Mouse (Mus musculus) hindbrain, embryonic 16.5 days (tissue): ENCODE results near the gene Ythdf2. TPM values are rescaled to one million over a fixed set of nuclear protein-coding genes. Genes with fewer than 3 reads are reported as not detected.
A peak's percentile ranks its signal among the peaks of the same experiment; 100 is the strongest.

Experiments
- ATAC-seq: fragments of 200-750 bp; cut with Nextera tagmentation; 2 replicates; pipeline ENCODE4 v1.8.0; 2017; ENCODE audit warnings: moderate TSS enrichment, moderate library complexity
- H3K27ac ChIP-seq: fragments of 300-500 bp; sonication (generic); 2 replicates; pipeline ENCODE4 v1.5.1; 2014; ENCODE audit warnings: low read depth, mild to moderate bottlenecking, control low read depth, low read length, moderate library complexity
- H3K27me3 ChIP-seq: fragments of 300-500 bp; sonication (generic); replicated peaks from 2 replicates; pipeline ENCODE4 v1.6.1; 2014; ENCODE audit warnings: low read length; ENCODE audit not compliant: control insufficient read depth, insufficient read depth
- H3K36me3 ChIP-seq: fragments of 300-500 bp; sonication (generic); 2 replicates; pipeline ENCODE4 v1.6.1; 2014; ENCODE audit warnings: mild to moderate bottlenecking, low read length, moderate library complexity, mixed read lengths; ENCODE audit not compliant: control insufficient read depth, insufficient read depth
- H3K4me1 ChIP-seq: fragments of 300-500 bp; sonication (generic); 2 replicates; pipeline ENCODE4 v1.6.1; 2014; ENCODE audit warnings: low read depth, low read length; ENCODE audit not compliant: control insufficient read depth, insufficient read depth
- H3K4me2 ChIP-seq: fragments of 300-500 bp; sonication (generic); 2 replicates; pipeline ENCODE4 v1.6.1; 2014; ENCODE audit warnings: mild to moderate bottlenecking, low read length, control low read depth, moderate library complexity
- H3K4me3 ChIP-seq: fragments of 300-500 bp; sonication (generic); 2 replicates; pipeline ENCODE4 v1.5.1; 2014; ENCODE audit warnings: mild to moderate bottlenecking, low read length, control low read depth, moderate library complexity
- H3K9ac ChIP-seq: fragments of 300-500 bp; sonication (generic); 2 replicates; pipeline ENCODE4 v1.6.1; 2014; ENCODE audit warnings: low read depth, mild to moderate bottlenecking, control low read depth, low read length, moderate library complexity
- H3K9me3 ChIP-seq: fragments of 300-500 bp; sonication (generic); 2 replicates; pipeline ENCODE4 v1.6.1; 2014; ENCODE audit warnings: mild to moderate bottlenecking, low read length, moderate library complexity; ENCODE audit not compliant: control insufficient read depth
- WGBS: fragments of 180-500 bp; shearing (Covaris S2); extraction: QIAGEN DNeasy Blood & Tissue Kit; methylation state at CpG from one replicate; pipeline ENCODE4 v1.1.7; 2014; 5-methylcytosine and 5-hydroxymethylcytosine counted together
- polyA plus RNA-seq: library from polyadenylated mRNA; unstranded; fragments of >200 nt; fragmentation: Nextera tagmentation; extraction: Ambion mirVana; gene quantifications from 2 replicates; pipeline ENCODE4 v1.2.1, GENCODE M21; 2015

The Ythdf2 gene
- polyA plus RNA-seq, 1 experiment from 2014 or later, result 92.7 TPM

DNA sequence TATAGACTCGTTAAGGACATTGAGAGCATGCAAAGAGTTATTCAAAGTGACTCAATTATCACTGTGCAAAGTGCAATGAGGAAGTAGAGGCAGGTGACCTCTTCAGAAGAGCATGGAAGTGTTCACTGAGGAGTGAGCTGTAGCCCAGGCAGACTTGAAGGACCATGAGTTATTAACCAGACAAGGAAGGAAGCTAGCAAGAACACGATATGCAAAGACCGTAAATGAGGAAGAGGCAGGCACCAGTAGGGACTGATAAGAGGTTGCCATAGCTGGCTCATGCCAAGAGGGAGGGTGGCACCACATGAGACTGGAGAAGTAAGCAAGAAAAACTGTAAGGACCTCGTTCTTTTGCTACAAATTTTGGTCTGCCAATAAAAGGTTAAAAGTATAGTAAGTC lies 2.7 kb upstream of the Ythdf2 start:
- H3K27me3 ChIP-seq, result no peaks in the 10 kb centered on the region
- H3K4me2 ChIP-seq, result no peak overlapping the region
- H3K9me3 ChIP-seq, result no peaks in the 10 kb centered on the region
- no peak overlapping the region for H3K27ac ChIP-seq
- no peak overlapping the region for H3K9ac ChIP-seq
- peaks cover 10% of the 10 kb centered on the region for H3K4me1 ChIP-seq
- ATAC-seq, result no peak
- WGBS, result 82% methylated on average over 4 of the region's 4 CpGs
- no peak overlapping the region for H3K4me3 ChIP-seq
- H3K36me3 ChIP-seq, result no peaks in the 10 kb centered on the region

DNA sequence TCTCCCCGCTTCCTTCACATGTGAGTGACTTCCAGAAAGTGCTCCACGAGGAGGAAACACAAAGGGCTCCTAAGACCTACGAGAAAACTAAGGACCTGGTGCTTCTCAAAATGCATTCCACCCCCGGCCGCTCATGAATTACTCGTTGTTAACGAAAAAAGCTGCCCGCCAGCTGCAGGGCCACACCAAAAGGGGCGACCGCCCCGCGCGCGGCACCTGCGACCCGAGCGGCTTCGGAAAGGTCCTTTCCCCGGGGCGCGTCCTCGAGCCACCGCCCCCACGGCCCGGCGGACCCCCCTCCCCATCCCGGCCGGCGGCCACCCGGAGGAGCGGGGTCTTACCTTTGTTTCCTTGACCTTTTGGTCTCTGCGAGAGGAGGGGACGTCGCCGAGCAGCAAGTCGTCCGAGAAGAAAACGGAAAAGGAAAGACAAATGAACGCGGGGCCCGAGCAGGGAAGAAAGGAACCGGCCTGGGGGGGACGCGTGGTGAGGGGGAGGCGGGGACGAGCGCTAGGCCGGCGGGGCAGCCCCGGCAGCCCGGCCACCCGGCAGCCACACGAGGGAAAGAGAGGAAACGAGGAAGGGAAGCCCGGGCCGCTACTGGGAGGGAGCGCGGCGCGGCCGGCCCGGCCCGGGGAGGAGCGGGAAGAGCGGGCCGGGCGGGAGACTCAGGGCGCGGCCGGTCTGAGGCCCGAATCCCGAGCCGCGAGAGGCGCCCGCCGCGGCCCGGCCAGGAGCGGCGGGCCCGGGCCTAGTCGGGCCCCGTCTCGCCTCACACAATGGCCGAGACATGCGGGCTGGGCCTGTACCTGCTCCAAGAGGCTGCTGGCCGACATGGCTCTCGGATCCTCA lies 786 bp downstream of the Ythdf2 start:
- Histone ChIP-seq H3K27me3 (no peaks in the 10 kb centered on the region), H3K27ac (peak overlapping the region; percentile 94), H3K4me3 (peak overlapping the region; percentile 72), H3K4me1 (peaks cover 18% of the 10 kb centered on the region), H3K9ac (peak overlapping the region; percentile 99), H3K9me3 (no peaks in the 10 kb centered on the region), H3K36me3 (peaks cover 5% of the 10 kb centered on the region; the same call in 1 of the 2 replicates), H3K4me2 (peak overlapping the region; percentile 85)
- peak; percentile 88 for ATAC-seq
- WGBS, result under 1% methylated on average over 62 of the region's 89 CpGs

DNA sequence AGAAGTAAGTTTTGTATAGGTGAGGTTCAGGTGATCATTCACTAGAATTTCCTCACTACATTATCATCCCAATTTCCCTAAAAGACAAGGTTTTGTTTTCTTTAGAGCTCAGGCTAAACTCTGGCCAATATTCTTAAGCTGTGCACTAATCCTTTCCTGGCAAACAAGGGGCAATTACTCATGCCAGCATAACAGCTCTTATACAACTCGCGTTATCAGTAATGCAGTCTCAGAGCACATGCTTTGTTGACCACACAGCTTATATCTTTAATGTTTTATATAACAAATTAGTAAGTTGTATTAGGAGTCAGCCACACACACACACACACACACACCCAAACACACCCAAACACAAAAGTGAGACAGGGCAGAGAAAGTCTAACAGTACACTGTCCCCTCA lies 1.8 kb downstream of the Ythdf2 start:
- Histone ChIP-seq H3K27me3 (no peaks in the 10 kb centered on the region), H3K4me3 (peak overlapping the region; percentile 72), H3K4me1 (peaks cover 18% of the 10 kb centered on the region), H3K4me2 (peak overlapping the region; percentile 85), H3K27ac (no peak overlapping the region), H3K9ac (peak overlapping the region; percentile 99), H3K36me3 (peaks cover 5% of the 10 kb centered on the region; the same call in 1 of the 2 replicates), H3K9me3 (no peaks in the 10 kb centered on the region)
- 41% methylated on average over 2 of the region's 2 CpGs for WGBS
- no peak for ATAC-seq

DNA sequence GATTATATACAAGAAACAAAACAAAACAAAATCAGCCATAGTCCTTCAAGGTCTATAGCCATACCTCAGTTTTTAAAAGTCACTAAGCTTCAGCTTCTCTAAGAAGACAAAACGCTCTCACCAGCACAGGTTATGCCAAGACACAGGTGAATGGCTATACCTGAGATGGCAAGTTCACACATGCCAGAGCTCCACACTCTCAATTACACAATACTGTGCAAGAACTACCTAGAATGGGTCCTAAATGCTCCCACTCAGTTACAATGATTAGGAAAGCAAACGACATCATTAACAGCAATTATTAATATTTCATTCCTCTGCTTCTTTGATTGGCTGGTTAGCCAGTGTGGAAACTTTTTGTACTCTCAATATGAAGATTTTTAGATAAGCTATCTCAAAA lies 2.8 kb downstream of the Ythdf2 start:
- no peak overlapping the region for H3K9ac ChIP-seq
- no peak for ATAC-seq
- no peak overlapping the region for H3K4me3 ChIP-seq
- WGBS, result 97% methylated on average over 2 of the region's 2 CpGs
- peaks cover 5% of the 10 kb centered on the region; the same call in 1 of the 2 replicates for H3K36me3 ChIP-seq
- no peaks in the 10 kb centered on the region for H3K9me3 ChIP-seq
- no peaks in the 10 kb centered on the region for H3K27me3 ChIP-seq
- H3K4me2 ChIP-seq, result no peak overlapping the region
- peaks cover 18% of the 10 kb centered on the region for H3K4me1 ChIP-seq
- H3K27ac ChIP-seq, result no peak overlapping the region

DNA sequence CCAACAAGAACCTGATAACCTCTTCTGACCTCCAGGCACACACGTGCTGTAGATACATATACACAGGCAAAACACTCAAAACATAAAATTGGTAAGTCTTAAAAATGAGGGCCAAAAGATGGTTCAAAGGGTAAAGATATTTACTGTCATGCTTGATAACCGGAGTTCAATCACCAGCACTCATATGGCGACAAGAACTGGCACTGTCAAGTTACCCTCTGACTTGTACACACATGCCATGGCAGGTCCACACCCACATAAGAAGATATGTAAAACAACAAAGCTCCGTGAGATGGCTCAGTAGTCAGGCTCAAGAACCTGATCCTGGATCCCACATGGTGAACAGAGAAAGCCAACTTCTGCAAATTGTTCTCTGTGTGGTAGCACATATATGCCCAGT lies 4.8 kb downstream of the Ythdf2 start:
- ATAC-seq, result no peak
- H3K4me2 ChIP-seq, result no peak overlapping the region
- no peak overlapping the region for H3K4me3 ChIP-seq
- peaks cover 21% of the 10 kb centered on the region for H3K4me1 ChIP-seq
- H3K36me3 ChIP-seq, result peaks cover 13% of the 10 kb centered on the region; the same call in 1 of the 2 replicates
- no peak overlapping the region for H3K9ac ChIP-seq
- WGBS, result 94% methylated on average over 4 of the region's 4 CpGs
- H3K9me3 ChIP-seq, result no peaks in the 10 kb centered on the region
- no peaks in the 10 kb centered on the region for H3K27me3 ChIP-seq
- H3K27ac ChIP-seq, result no peak overlapping the region

DNA sequence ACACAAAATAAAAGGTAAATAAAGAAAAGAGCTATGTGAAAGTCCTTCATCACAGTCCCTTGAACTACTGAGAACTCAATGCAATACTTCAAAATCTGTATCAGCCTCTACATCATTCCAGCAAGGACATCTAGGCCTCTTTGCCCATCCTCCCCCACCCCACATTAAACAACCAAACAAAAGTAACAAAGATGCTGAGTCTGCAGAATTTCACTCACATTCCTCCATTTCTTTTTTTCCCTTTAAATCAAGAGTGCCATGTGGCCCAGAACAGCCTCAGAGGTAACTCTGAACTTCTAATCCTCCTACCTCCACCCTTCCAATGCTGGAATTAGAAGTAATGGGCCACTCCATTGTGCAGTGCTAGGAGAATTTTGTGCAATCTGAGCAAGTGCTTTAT lies 13.3 kb downstream of the Ythdf2 start:
- no peak for ATAC-seq
- Histone ChIP-seq H3K4me2 (no peak overlapping the region), H3K27ac (no peak overlapping the region), H3K9me3 (no peaks in the 10 kb centered on the region), H3K36me3 (peaks cover 4% of the 10 kb centered on the region; the same call in 1 of the 2 replicates), H3K27me3 (no peaks in the 10 kb centered on the region), H3K9ac (no peak overlapping the region), H3K4me1 (peaks cover 17% of the 10 kb centered on the region), H3K4me3 (no peak overlapping the region)

DNA sequence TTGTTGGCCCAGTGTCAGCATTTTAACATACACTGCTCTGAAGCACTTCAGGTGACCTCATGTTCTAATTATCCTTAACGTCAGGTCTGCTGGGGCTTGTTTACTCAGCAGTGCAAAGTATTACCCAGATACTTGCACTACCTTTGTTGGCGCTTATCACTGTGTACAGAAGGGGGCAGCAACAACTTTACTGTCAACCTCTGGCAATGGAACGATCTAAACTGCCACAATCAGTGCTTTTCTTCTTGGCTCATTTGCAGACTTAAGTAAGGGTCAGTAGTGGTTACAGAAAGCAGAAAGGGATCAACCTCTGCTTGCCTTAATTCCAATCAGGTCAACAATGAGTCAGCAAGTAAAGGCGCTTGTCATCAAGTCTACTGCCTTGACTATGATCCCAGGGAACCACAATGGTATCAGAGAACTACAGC lies 13.8 kb downstream of the Ythdf2 start:
- Histone ChIP-seq H3K27me3 (no peaks in the 10 kb centered on the region), H3K4me1 (peaks cover 15% of the 10 kb centered on the region), H3K36me3 (peaks cover 3% of the 10 kb centered on the region; the same call in 1 of the 2 replicates), H3K9me3 (no peaks in the 10 kb centered on the region), H3K27ac (no peak overlapping the region), H3K4me2 (no peak overlapping the region), H3K9ac (no peak overlapping the region), H3K4me3 (no peak overlapping the region)
- no peak for ATAC-seq
- 57% methylated on average over 4 of the region's 4 CpGs for WGBS

DNA sequence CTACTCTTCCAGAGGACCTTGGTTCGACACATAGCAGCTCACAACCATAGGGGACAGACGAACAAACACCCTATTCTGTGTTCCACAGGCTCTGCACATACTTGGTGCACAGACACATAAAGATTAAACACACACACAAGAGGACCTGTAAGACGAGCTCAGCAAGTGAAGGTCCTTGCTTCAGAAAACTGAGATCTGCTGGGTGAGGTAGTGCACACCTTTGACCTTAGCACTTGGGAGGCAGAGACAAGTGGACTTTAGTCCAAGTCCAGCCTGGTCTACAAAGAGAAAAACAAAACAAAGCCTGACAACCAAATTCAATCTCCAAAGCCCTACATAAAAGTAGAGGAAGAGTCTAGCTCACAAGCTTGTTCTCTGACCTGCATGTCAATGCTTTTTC lies 17.1 kb downstream of the Ythdf2 start:
- 86% methylated on average over 3 of the region's 3 CpGs for WGBS
- ATAC-seq, result no peak

DNA sequence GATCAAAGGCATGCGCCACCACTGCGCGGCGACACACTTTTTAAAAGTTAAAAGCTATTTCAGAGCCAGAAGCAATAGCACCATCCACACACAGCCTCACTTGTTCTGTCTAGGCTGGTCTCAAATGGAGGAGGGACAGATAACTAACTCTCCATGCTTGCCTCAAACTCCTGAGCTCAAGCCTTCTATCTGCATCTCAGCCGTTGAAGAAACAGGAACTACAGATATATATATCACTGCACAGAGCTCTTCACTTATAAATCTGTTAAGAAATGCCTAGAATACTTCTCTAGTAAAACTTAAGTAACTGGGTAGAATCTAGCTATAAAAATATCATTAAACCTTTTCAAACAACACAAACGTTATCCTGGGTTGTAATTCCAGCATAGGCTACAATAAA lies 17.7 kb downstream of the Ythdf2 start:
- ATAC-seq, result no peak
- Histone ChIP-seq H3K36me3 (no peaks in the 10 kb centered on the region), H3K27me3 (no peaks in the 10 kb centered on the region), H3K4me2 (no peak overlapping the region), H3K9me3 (no peaks in the 10 kb centered on the region), H3K4me1 (no peaks in the 10 kb centered on the region; the same call in 1 of the 2 replicates), H3K4me3 (no peak overlapping the region), H3K27ac (no peak overlapping the region), H3K9ac (no peak overlapping the region)
- 96% methylated on average over 6 of the region's 6 CpGs for WGBS

More for the DNA sequence above, 17.1 kb downstream of the Ythdf2 start:
- Histone ChIP-seq H3K9me3 (no peaks in the 10 kb centered on the region), H3K36me3 (no peaks in the 10 kb centered on the region), H3K4me2 (no peak overlapping the region), H3K27ac (no peak overlapping the region), H3K27me3 (no peaks in the 10 kb centered on the region), H3K4me1 (peaks cover 2% of the 10 kb centered on the region; the same call in 1 of the 2 replicates), H3K9ac (no peak overlapping the region), H3K4me3 (no peak overlapping the region)
